Mouse (Mus musculus) olfactory bulb, adult 2 months (tissue): Measurements from ENCODE around the gene Siah3.

Experiments used
- CTCF ChIP-seq: fragments of 200-500 bp; IDR thresholded peaks from 2 replicates; pipeline ENCODE4 v1.5.1; 2012; ENCODE audit warnings: low read depth, mild to moderate bottlenecking, low read length, moderate library complexity; ENCODE audit not compliant: insufficient read depth
- POLR2A ChIP-seq: fragments of 200-500 bp; IDR thresholded peaks from 2 replicates; pipeline ENCODE4 v1.6.1; 2012; ENCODE audit warnings: mild to moderate bottlenecking, low read depth, low read length, moderate library complexity; ENCODE audit not compliant: insufficient read depth

- no peak for TF ChIP-seq POLR2A
- TF ChIP-seq CTCF = no peak
These were observed 57.2 kb downstream of the Siah3 start for GRCm38 (mm10) chr14:75512946-75513345.
